Comparison of ENCODE assay signal across 8 mouse cellular contexts in the genomic region with DNA sequence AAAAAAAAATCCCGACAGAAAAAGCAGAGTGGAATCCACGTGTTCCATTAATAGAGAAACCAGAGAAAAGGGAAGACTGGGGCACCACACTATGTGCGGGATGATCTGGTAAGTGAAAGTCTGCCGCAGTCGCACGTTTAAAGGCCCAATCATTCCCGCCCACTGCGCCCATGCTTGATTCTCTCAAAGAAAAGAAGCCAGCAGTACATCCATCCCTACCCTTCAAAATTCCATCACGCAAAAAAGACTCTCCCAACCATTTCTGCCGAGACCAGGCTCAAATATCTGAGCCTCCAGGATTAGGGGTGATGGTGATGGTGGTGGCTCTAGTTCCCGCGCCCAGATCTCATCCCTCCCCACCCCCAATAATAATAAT. TPM values are rescaled to one million over a fixed set of nuclear protein-coding genes. Genes with fewer than 3 reads are reported as not detected.
DNase-seq lines count a peak whose midpoint lies in the region; ATAC-seq lines count a peak whose summit lies in the region.

No protein-coding gene starts in this region.

- intact Hi-C loops in left cerebral cortex, postnatal 36 days (cut with DNase I), result loop anchor here (2.0 kb wide), 1 partner anchor 110 kb away; no protein-coding TSS in a partner anchor

- no peaks in the 10 kb centered on the region for H3K27me3 ChIP-seq in kidney, embryonic 15.5 days
- H3K27me3 ChIP-seq in forebrain, embryonic 10.5 days (ENCODE audit: poor library complexity, severe bottlenecking), result peaks cover 25% of the 10 kb centered on the region
- H3K27me3 ChIP-seq in neural tube, embryonic 12.5 days (replicated peaks), result no peaks in the 10 kb centered on the region

- peak overlapping the region; percentile 66 for H3K4me3 ChIP-seq in kidney, embryonic 15.5 days (replicated peaks)
- H3K4me3 ChIP-seq in forebrain, embryonic 10.5 days, result peak overlapping the region; percentile 69
- H3K4me3 ChIP-seq in neural tube, embryonic 12.5 days, result peak overlapping the region; percentile 68

- peak overlapping the region; percentile 70 for H3K9ac ChIP-seq in kidney, embryonic 15.5 days
- H3K9ac ChIP-seq in neural tube, embryonic 12.5 days, result peak overlapping the region; percentile 80

- DNase-seq in kidney, postnatal 25 days, result no peak
- DNase-seq in NIH3T3 (ENCODE audit: low read depth), result peak; percentile 27
- DNase-seq in forebrain, embryonic 10.5 days (ENCODE audit: extremely low spot score, low spot score), result peak; percentile 19
- peak; percentile 17 to 23 for DNase-seq in left cerebral cortex, postnatal 36 days (ENCODE audit: low spot score in 2 of 2)
- DNase-seq in gastrocnemius, postnatal 10 days, result no peak
- no peak for DNase-seq in gastrocnemius, adult 18-20 months (ENCODE audit: low spot score)

- H3K9me3 ChIP-seq in kidney, embryonic 15.5 days (replicated peaks), result no peaks in the 10 kb centered on the region
- H3K9me3 ChIP-seq in forebrain, embryonic 10.5 days, result no peaks in the 10 kb centered on the region
- no peaks in the 10 kb centered on the region for H3K9me3 ChIP-seq in neural tube, embryonic 12.5 days

- ATAC-seq in kidney, embryonic 15.5 days (replicated peaks; ENCODE audit: low FRiP score), result no peak
- ATAC-seq in neural tube, embryonic 12.5 days (ENCODE audit: low FRiP score, low read depth), result no peak

- 0 out of 2 replicates have a peak, but pooled peaks cover 6% of the 10 kb centered on the region for H3K4me1 ChIP-seq in kidney, embryonic 15.5 days
- H3K4me1 ChIP-seq in forebrain, embryonic 10.5 days, result peaks cover 19% of the 10 kb centered on the region
- H3K4me1 ChIP-seq in neural tube, embryonic 12.5 days, result no peaks in the 10 kb centered on the region

- H3K4me2 ChIP-seq in kidney, embryonic 15.5 days, result peak overlapping the region; percentile 63
- peak overlapping the region; percentile 56 for H3K4me2 ChIP-seq in neural tube, embryonic 12.5 days (replicated peaks)

- peak overlapping the region; percentile 81; the same call in 1 of the 2 replicates for H3K27ac ChIP-seq in kidney, embryonic 15.5 days
- H3K27ac ChIP-seq in forebrain, embryonic 10.5 days, result peak overlapping the region; percentile 96
- no peak overlapping the region for H3K27ac ChIP-seq in neural tube, embryonic 12.5 days

- no peaks in the 10 kb centered on the region for H3K36me3 ChIP-seq in kidney, embryonic 15.5 days
- H3K36me3 ChIP-seq in forebrain, embryonic 10.5 days (replicated peaks), result no peaks in the 10 kb centered on the region
- no peaks in the 10 kb centered on the region for H3K36me3 ChIP-seq in neural tube, embryonic 12.5 days

- 18% methylated on average over 12 of the region's 12 CpGs for WGBS in kidney, embryonic 15.5 days
- WGBS in forebrain, embryonic 10.5 days, result 12% methylated on average over 12 of the region's 12 CpGs
- 20% methylated on average over 12 of the region's 12 CpGs for WGBS in neural tube, embryonic 12.5 days

RNA-seq across cellular contexts. Expression of gene Sms, which starts 1.3 kb away (rescaled TPM):
- polyA plus RNA-seq in kidney, embryonic 15.5 days (2015; fragmentation: Nextera tagmentation; extraction: Ambion mirVana), result 64.0 and 73.2 TPM in 2 replicates
- polyA plus RNA-seq in forebrain, embryonic 10.5 days (2016; fragmentation: Nextera tagmentation; extraction: Ambion mirVana), result 102 and 110 TPM in 2 replicates
- 10 to 100 TPM; 66.3 to 76.7 TPM for total RNA-seq in left cerebral cortex, postnatal 36 days (2021)
- 94.2 and 109 TPM in 2 replicates for polyA plus RNA-seq in neural tube, embryonic 12.5 days (2016; fragmentation: Nextera tagmentation; extraction: Ambion mirVana)
- total RNA-seq in gastrocnemius, postnatal 10 days (2021), result 10 to 100 TPM; 44.4 to 49.1 TPM
- total RNA-seq in gastrocnemius, adult 18-20 months (2021), result 10 to 100 TPM; 65.2 to 78.9 TPM

Comparison
In these comparisons a context has a peak if more than half of its experiments do, and no peak if none do; other contexts are left out.
1. DNase-seq: peak in NIH3T3 (single experiment), forebrain, embryonic 10.5 days (single experiment) and left cerebral cortex, postnatal 36 days (2 of 2); none in kidney, postnatal 25 days (0 of 2), gastrocnemius, postnatal 10 days (single experiment) and gastrocnemius, adult 18-20 months (single experiment).
2. Peak in every context shown above with its lines, with median percentiles within 50 percentile points of each other: H3K4me3 ChIP-seq.